Comparison of ENCODE assay signal across 10 mouse cellular contexts in genomic region chr4:108348256-108348875, GRCm38 (mm10). TPM values are rescaled to one million over a fixed set of nuclear protein-coding genes. Genes with fewer than 3 reads are reported as not detected.
A peak's percentile ranks its signal among the peaks of the same experiment; 100 is the strongest.
DNase-seq lines count a peak whose midpoint lies in the region; ATAC-seq and TF ChIP-seq lines count a peak whose summit lies in the region.
"Had no signal": no experiment of that assay in that cellular context is flagged by ENCODE, and none has a peak within 500 bp of the region (broad histone marks: within the 10 kb centered on the region; RNA-seq: fewer than 3 reads in every experiment).

No protein-coding gene starts in this region.

- peaks cover 17% of the 10 kb centered on the region; the same call in 1 of the 2 replicates for H3K4me1 ChIP-seq in lung, postnatal 0 days (ENCODE audit: insufficient read depth, low read depth, low read length)
- peaks cover 5% of the 10 kb centered on the region for H3K4me1 ChIP-seq in lung, adult 2 months (ENCODE audit: control insufficient read depth, insufficient read depth, low read length)
- peaks cover 76% of the 10 kb centered on the region for H3K4me1 ChIP-seq in limb, embryonic 10.5 days
- peaks cover 3% of the 10 kb centered on the region for H3K4me1 ChIP-seq in stomach, postnatal 0 days (replicated peaks; ENCODE audit: control insufficient read depth, insufficient read depth)

- H3K27me3 ChIP-seq in lung, postnatal 0 days (replicated peaks; ENCODE audit: insufficient read depth, low read length), result no peaks in the 10 kb centered on the region
- no peaks in the 10 kb centered on the region for H3K27me3 ChIP-seq in limb, embryonic 10.5 days (ENCODE audit: low read depth, poor library complexity, severe bottlenecking)
- H3K27me3 ChIP-seq in stomach, postnatal 0 days (ENCODE audit: control insufficient read depth, insufficient read depth, low read length), result no peaks in the 10 kb centered on the region

- no peaks in the 10 kb centered on the region for H3K9me3 ChIP-seq in lung, postnatal 0 days (ENCODE audit: low read length)
- H3K9me3 ChIP-seq in limb, embryonic 10.5 days (replicated peaks), result no peaks in the 10 kb centered on the region
- no peaks in the 10 kb centered on the region for H3K9me3 ChIP-seq in stomach, postnatal 0 days (ENCODE audit: control insufficient read depth, low read length)

- 31% methylated on average over 5 of the region's 5 CpGs for WGBS in lung, postnatal 0 days
- WGBS in lung, adult 2 months, result 41% methylated on average over 5 of the region's 5 CpGs
- 23% methylated on average over 5 of the region's 5 CpGs for WGBS in limb, embryonic 10.5 days
- WGBS in stomach, postnatal 0 days, result 36% methylated on average over 5 of the region's 5 CpGs

- no peak for TF ChIP-seq EP300 in lung, postnatal 0 days (IDR thresholded peaks at IDR 0.05)
- TF ChIP-seq EP300 in stomach, postnatal 0 days (optimal IDR thresholded peaks at IDR 0.05), result no peak

- DNase-seq in lung, postnatal 0 days (ENCODE audit: low spot score), result no peak
- no peak for DNase-seq in lung, adult 2 months
- peak; percentile 67 to 82 for DNase-seq in gastrocnemius, adult 8-10 months (ENCODE audit: low spot score in 2 of 2)
- peak; percentile 75 for DNase-seq in limb, embryonic 10.5 days (ENCODE audit: low spot score)
- no peak for DNase-seq in stomach, postnatal 0 days (ENCODE audit: low spot score)
- DNase-seq in neural tube, embryonic 10.5 days (ENCODE audit: extremely low spot score, low spot score), result no peak
- no peak for DNase-seq in urinary bladder, postnatal 14 days (ENCODE audit: low spot score)
- DNase-seq: kidney, adult 18-20 months; right cerebral cortex, adult 18-20 months had no signal

- no peaks in the 10 kb centered on the region for H3K36me3 ChIP-seq in lung, postnatal 0 days (ENCODE audit: insufficient read depth, low read length)
- H3K36me3 ChIP-seq in limb, embryonic 10.5 days, result no peaks in the 10 kb centered on the region
- H3K36me3 ChIP-seq in stomach, postnatal 0 days (ENCODE audit: control insufficient read depth, insufficient read depth, low read length), result no peaks in the 10 kb centered on the region

- TF ChIP-seq CTCF in lung, postnatal 0 days (IDR thresholded peaks at IDR 0.05), result no peak
- TF ChIP-seq CTCF in lung, adult 2 months (IDR thresholded peaks at IDR 0.05; ENCODE audit: insufficient read depth, low read length), result no peak
- TF ChIP-seq CTCF in stomach, postnatal 0 days (IDR thresholded peaks at IDR 0.05; ENCODE audit: low read depth), result no peak

- TF ChIP-seq POLR2A in lung, adult 2 months (IDR thresholded peaks at IDR 0.05; ENCODE audit: borderline replicate concordance, extremely low read depth, low read depth, low read length), result no peak

- peak; percentile 28 for ATAC-seq in lung, postnatal 0 days
- ATAC-seq in stomach, postnatal 0 days (ENCODE audit: low FRiP score, low TSS enrichment), result peak; percentile 60

- H3K27ac ChIP-seq in lung, postnatal 0 days (ENCODE audit: low read length), result no peak overlapping the region
- peak overlapping the region; percentile 90 for H3K27ac ChIP-seq in limb, embryonic 10.5 days
- H3K27ac ChIP-seq in stomach, postnatal 0 days (replicated peaks), result peak overlapping the region; percentile 79
- H3K27ac ChIP-seq: macrophage had no signal

- no peak overlapping the region for H3K9ac ChIP-seq in lung, postnatal 0 days (replicated peaks; ENCODE audit: low read depth)
- H3K9ac ChIP-seq in stomach, postnatal 0 days (ENCODE audit: low read length), result no peak overlapping the region

- no peak overlapping the region for H3K4me3 ChIP-seq in lung, postnatal 0 days (ENCODE audit: low read depth, low read length)
- H3K4me3 ChIP-seq in lung, adult 2 months (replicated peaks; ENCODE audit: extremely low read depth, low read depth, low read length), result no peak overlapping the region
- H3K4me3 ChIP-seq in limb, embryonic 10.5 days, result peak overlapping the region; percentile 15; the same call in 1 of the 2 replicates
- H3K4me3 ChIP-seq in stomach, postnatal 0 days (ENCODE audit: low read depth, low read length), result no peak overlapping the region

- H3K4me2 ChIP-seq in lung, postnatal 0 days (replicated peaks; ENCODE audit: low read depth, low read length), result no peak overlapping the region
- no peak overlapping the region for H3K4me2 ChIP-seq in stomach, postnatal 0 days (replicated peaks; ENCODE audit: low read depth)

RNA-seq across cellular contexts. Expression of gene Coa7, which starts 20.4 kb away (rescaled TPM):
- polyA plus RNA-seq in lung, postnatal 0 days (2015; fragmentation: Nextera tagmentation; extraction: Ambion mirVana), result 25.3 and 31.9 TPM in 2 replicates
- 3.2 and 5.2 TPM in 2 replicates for polyA plus RNA-seq in lung, adult 2 months (2012; rRNA removed)
- total RNA-seq in gastrocnemius, adult 8-10 months (2022), result 10 to 100 TPM; 26.4 to 40.8 (median 33.7) TPM
- 68.2 and 71.3 TPM in 2 replicates for polyA plus RNA-seq in limb, embryonic 10.5 days (2016; fragmentation: Nextera tagmentation; extraction: Ambion mirVana)
- 59.3 and 62.3 TPM in 2 replicates for polyA plus RNA-seq in stomach, postnatal 0 days (2015; fragmentation: Nextera tagmentation; extraction: Ambion mirVana)

RNA-seq across cellular contexts. Expression of gene Shisal2a, which starts 34.8 kb away (rescaled TPM):
- polyA plus RNA-seq in lung, postnatal 0 days (2015; fragmentation: Nextera tagmentation; extraction: Ambion mirVana), result 0.83 and 1.1 TPM in 2 replicates
- 0.95 and 2.8 TPM in 2 replicates for polyA plus RNA-seq in lung, adult 2 months (2012; rRNA removed)
- total RNA-seq in gastrocnemius, adult 8-10 months (2022), result not detected
- 1.5 and 5.6 TPM in 2 replicates for polyA plus RNA-seq in limb, embryonic 10.5 days (2016; fragmentation: Nextera tagmentation; extraction: Ambion mirVana)
- polyA plus RNA-seq in stomach, postnatal 0 days (2015; fragmentation: Nextera tagmentation; extraction: Ambion mirVana), result 4.5 and 4.9 TPM in 2 replicates
- polyA plus RNA-seq: macrophage had no signal

RNA-seq across cellular contexts. Expression of gene Zyg11b, which starts 47.5 kb away (rescaled TPM):
- polyA plus RNA-seq in lung, postnatal 0 days (2015; fragmentation: Nextera tagmentation; extraction: Ambion mirVana), result 4.7 and 5.2 TPM in 2 replicates
- 6.2 and 8.7 TPM in 2 replicates for polyA plus RNA-seq in lung, adult 2 months (2012; rRNA removed)
- 10 to 100 TPM; 58.6 to 67.0 (median 65.0) TPM for total RNA-seq in gastrocnemius, adult 8-10 months (2022)
- 11.9 and 13.6 TPM in 2 replicates for polyA plus RNA-seq in limb, embryonic 10.5 days (2016; fragmentation: Nextera tagmentation; extraction: Ambion mirVana)
- 4.3 and 4.7 TPM in 2 replicates for polyA plus RNA-seq in stomach, postnatal 0 days (2015; fragmentation: Nextera tagmentation; extraction: Ambion mirVana)

RNA-seq across cellular contexts. Expression of gene Gpx7, which starts 58.4 kb away (rescaled TPM):
- polyA plus RNA-seq in lung, postnatal 0 days (2015; fragmentation: Nextera tagmentation; extraction: Ambion mirVana), result 68.5 and 70.3 TPM in 2 replicates
- 26.3 and 26.5 TPM in 2 replicates for polyA plus RNA-seq in lung, adult 2 months (2012; rRNA removed)
- 10 to 100 TPM in 1 of 4 experiments, 1 to 10 TPM in 3; 5.0 to 11.8 (median 5.7) TPM for total RNA-seq in gastrocnemius, adult 8-10 months (2022)
- polyA plus RNA-seq in limb, embryonic 10.5 days (2016; fragmentation: Nextera tagmentation; extraction: Ambion mirVana), result 40.6 and 44.3 TPM in 2 replicates
- polyA plus RNA-seq in stomach, postnatal 0 days (2015; fragmentation: Nextera tagmentation; extraction: Ambion mirVana), result 34.5 and 35.5 TPM in 2 replicates

Comparison
In these comparisons a context has a peak if more than half of its experiments do, and no peak if none do; other contexts are left out.
1. DNase-seq: peak in gastrocnemius, adult 8-10 months (2 of 2) and limb, embryonic 10.5 days (single experiment); none in lung, postnatal 0 days (single experiment), lung, adult 2 months (single experiment), stomach, postnatal 0 days (single experiment), neural tube, embryonic 10.5 days (single experiment) and urinary bladder, postnatal 14 days (single experiment).